Mouse (Mus musculus) urinary bladder, adult 18-20 months (tissue): ENCODE measurements around the gene Tnp1.

Experiments
- DNase-seq, 2 experiments: peaks; one replicate each; pipeline ENCODE4 v3.0.0; 2022; ENCODE audit warnings: low spot score in 2 of 2, mixed read lengths in 2 of 2

Gene Tnp1

DNA sequence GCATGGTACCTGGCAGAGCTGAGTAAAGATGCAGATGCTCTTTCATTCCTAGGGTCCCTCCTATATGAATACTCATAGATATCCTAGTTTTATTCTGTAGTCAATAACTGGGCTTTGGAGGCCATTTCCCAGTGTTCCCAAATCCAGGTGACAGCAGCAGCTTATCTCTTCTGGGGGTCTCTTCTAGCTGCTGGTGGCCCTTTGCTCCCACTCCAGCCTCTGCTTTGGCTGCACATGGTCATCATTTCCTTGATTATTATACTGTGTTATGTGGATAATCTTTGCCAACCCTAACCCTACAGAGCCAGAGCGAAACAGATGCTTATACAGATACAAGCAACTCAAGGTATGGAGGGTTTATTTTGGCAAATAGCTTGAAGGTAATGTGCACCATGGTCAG lies 8.9 kb downstream of the Tnp1 start:
- no peak for DNase-seq

DNA sequence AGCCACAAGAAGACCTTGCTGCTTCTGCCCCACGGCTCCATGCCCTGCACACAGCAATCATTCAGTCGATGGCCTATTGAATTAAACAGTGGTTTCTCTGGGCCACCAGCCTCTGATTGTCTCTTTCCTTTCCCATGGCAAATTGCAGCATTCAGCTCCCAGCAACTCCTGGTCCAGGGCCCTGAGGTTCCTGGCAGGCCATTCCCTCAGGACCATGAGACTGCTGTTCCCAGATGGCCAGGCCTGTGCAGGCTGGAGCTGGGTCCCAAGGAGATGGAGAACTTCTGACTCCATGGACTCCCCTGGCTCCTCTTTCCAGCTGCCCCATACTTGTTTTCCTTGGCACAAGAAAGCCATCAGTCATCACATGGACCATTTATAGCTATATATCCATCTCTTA lies 10.8 kb downstream of the Tnp1 start:
- no peak for DNase-seq

DNA sequence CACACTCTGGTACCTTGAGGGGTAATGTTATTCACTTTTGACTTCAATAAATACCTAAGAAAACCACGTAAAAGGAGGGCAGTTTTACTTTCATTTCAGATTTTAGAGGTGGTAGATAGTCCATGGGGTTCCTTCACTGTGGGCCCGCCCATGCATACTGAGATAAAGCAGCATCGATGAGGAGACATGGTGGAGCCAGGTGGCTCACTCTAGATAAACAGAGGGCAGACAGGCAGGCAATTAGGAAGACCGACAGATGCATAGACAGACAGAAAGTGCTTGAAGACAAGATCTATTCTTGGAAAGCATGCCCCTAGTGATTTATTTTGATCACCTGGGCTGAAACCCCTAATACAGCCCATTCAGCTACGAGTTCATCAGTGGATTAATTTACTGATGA lies 13.1 kb downstream of the Tnp1 start:
- DNase-seq: no peak

DNA sequence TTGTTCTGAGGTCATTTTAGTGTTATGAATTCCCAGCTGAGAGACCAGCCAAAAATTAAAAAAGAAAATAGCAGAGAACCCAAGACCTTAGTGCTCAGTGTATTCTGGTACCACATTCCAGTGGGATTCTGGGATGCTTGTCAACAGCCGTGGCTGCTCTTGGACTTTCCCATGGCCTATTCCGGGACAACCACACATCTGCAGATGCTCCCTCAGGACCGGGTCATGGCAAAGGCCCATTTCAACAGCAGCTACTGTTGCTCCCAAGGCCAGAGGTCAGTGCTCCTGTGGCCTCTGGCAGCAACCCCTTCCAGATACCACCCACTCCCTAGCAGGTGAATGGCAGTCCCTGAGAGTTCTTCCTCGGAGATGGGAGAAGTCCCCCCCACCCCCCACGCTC lies 13.7 kb downstream of the Tnp1 start:
- no peak for DNase-seq

DNA sequence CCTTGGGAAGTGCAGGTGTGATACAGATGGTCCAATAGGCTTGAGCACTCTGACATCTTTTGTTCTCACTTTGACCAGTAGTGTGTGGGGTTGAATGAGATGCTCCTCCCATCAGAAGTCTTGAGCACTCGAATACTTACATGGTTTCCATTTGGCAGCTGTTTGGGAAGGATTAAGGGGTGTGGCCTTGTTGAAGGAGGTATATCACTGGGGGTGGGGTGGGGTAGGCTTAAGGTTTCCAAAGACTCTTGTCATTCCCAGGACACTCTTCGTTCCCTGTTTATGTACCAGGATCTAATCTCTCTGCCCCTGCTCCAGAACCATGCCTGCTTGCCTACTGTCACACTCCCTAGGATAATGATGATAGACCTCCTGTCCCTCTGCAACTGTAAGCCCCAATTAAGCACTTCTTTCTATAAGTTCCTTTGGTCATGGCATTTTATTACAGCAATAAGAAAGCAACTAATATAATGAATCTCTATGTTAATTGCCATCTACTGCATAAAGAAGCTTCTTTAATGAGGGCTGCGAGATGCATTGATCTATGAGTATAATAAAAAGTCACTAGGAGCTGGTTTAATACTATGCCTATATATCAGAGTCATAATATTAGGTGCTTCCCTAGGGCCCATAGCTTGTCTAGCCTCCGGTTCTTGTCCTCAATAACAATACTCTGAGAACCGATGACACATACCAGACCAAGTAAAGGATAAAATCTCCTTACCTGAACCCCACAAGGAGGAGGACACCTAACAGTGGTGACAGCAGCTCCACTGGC lies 20.8 kb downstream of the Tnp1 start:
- DNase-seq: no peak

DNA sequence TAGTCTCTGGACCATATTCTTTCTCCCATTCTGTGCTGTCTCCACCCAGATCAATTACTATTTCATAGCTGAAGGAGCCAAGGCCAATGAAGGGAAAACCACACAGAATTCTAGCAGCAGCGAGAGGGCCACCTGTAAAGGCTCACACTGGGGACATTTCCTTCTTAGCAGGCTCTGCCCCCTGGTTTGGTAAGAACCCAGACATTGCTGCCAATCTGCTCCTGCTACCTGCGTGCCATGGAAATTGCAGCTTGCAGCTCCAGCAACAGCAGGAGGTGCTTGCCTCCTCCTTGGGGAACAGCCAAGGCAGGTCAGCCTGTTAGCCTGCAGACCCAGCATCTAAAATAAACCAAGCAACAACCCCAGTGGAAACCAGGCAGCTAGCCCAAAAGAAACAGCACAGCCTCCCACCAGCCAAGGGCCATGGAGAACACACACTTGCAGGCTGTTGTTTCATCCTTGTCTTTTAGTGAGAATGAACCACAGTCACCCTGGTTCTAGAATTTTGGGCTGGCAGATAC lies 22.7 kb downstream of the Tnp1 start:
- DNase-seq: no peak

DNA sequence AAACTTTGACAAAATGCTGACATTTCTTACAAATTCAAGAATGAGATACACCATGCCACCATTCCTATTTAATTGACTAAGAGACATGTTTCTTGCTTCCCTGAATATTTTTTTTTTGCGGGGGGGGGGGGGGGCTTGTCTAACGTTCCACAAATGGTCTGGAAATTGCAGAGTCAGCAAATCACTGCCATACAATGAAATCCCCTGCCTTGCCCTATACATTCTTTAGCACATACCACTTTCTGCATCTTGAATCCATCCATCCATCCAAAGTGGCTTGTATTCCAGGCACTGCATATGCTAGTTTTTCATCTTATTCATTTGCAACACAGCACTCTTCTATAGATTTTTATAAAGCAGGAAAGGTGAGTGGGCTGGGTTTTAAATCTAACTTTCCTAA lies 23.5 kb downstream of the Tnp1 start:
- no peak for DNase-seq

DNA sequence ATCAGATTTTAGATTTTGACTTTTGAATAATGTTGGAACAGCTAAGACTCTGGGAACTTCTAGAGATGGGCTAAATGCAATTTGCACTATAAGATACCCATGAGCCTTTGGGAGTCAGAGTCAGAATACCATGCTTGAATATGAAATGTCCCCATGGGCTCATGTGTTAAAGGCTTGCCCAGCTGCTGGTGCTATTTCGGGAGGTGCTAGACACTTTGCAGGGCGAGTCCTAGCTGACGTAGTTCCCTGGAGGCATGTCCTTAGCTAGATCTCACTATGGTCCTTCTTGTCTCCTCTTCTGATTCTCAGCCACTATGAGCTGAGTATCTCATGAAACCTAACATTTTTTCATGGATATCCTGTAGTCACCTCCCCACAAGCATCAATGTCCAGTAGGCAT lies 26.8 kb downstream of the Tnp1 start:
- DNase-seq: no peak

DNA sequence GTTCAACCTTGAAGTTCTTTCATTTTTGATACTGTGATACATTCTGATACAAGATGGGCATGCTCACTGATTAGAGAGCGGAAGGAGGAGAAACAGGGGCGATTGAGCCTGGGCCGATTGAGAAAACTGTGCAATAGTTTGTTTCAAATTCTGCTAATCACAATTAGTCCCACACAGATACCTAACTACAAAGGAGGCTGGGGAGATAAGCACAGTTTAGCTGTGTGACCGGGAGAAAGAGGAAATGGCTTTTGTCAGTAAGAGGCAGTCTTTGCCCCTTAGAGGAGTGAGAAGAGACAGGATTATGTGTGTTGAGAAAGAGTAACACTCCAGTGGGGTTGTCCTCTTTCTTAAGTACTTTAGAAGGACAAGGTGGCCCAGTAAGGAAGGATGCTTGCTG lies 29.0 kb downstream of the Tnp1 start:
- no peak for DNase-seq

DNA sequence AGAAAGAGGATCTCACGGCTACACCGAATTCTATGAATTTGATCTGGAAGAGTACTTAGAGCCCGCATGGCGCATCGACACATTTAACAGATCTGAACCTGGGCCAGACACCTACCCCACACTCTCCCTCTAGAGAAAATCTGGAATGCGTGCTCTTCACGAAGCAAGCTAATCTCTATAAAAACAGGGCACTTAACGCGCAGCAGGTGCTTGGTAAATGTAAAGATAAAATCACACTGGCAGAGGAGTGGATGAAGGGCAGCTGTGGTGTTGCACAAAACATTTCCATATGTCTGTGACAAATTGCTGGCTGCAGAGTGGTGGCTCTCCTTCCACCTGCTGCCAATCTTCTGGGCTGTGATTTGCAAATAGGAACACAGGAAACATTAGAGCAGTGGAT lies 36.8 kb downstream of the Tnp1 start:
- DNase-seq: no peak

DNA sequence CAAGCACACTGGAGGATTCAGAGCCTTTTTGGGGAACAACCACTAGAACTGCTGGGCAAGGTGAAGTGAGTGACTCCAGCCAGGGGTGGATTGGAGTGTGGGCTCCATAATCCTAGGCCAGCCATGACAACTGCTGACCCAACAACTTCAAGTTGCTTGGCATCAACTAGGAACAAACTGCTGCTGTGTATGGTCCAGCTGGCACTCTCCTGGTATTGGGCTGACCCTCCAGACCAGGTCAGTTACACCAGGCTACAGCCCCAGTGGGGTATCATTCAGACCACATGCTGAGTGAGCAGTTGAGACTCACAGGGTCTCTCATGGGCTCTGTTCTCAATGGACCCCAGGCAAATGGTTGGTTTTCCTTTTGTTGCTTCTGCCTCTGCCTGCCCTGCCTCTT lies 41.5 kb downstream of the Tnp1 start:
- no peak for DNase-seq

DNA sequence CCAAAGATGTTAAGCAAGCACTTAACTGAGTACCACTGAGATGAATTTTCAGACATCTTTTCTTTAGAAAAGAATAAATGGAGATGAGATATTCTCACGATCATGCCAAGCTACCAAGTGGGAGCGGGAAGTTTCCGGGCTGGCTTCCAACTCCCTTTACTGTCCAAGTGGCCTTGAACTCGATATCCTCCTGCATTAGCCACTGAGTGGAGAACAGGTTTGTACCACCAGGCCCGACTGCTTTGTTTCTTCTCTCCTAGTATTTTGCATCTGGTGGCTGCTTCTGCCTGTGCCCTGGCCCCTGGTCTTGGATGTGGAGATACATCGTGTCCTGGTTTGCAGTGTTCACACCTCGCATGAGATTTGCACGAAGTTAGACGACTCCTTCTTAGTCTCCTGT lies 45.2 kb downstream of the Tnp1 start:
- DNase-seq: no peak

DNA sequence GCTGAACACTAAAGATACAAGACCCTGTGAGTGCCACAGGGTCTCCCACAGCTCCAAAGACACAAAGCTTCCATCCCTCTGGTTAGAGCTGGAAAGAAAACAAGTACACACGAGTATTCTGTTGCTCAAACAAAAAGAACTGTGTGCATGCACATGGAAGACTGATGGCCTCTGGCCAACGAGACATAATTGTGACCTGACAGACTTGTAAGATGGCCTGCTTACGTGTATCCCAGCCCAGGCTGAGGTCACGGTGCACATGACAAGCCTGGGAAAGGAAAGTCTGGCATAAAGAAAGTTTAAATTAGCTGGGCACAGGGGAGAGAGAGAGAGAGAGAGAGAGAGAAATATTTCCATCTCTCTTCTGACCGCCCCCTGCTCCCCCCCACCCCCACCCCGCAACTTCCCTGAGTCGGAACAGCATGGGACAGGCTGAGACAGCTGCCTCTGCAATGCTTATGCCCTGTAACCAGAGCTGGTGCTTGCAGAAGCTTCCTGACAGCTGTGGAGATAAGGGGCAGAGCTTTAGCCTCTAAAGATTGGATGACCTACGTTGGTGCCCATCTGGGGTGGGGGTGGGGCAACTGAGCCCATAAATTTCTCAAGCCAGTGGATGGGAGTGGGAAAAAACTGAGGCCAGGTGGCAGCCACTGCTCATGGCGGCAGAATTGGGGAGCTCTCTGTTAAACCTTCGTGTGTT lies 46.4 kb downstream of the Tnp1 start:
- no peak for DNase-seq

DNA sequence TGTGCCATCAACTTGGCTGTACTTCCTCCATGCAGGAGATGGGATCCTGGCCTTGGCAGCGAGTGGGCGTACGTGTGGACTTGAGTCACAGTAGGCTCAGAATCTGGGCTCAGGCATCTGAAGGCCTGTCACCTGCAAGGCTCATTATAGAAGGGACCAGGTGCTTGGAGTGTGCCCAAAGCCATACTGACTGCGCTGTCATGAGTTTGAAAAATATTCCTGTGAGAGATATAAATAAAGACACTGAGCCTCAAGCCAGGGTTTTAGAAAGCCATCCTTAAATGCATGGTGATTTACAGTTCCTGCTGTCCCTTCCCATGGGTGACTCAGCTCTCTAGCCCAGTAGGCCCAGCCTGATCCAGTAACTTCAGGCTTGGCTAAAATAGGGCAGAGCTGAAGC lies 49.3 kb downstream of the Tnp1 start:
- no peak for DNase-seq
